Mouse (Mus musculus): ENCODE measurements around the gene Pnkd. TPM values are rescaled to one million over a fixed set of nuclear protein-coding genes. Genes with fewer than 3 reads are reported as not detected.

Gene Pnkd
- 99.5 and 107 TPM in 2 replicates for polyA plus RNA-seq (2016; fragmentation: Nextera tagmentation; extraction: Ambion mirVana)

- Histone ChIP-seq H3K27ac (replicated peaks) (peak within 1 kb of the TSS; percentile 83), H3K27me3 (ENCODE audit: low read depth, poor library complexity, severe bottlenecking) (no peaks in the 10 kb centered on the region), H3K4me1 (peaks cover 25% of the 10 kb centered on the region), H3K9me3 (replicated peaks) (no peaks in the 10 kb centered on the region), H3K4me3 (peak within 1 kb of the TSS; percentile 78), H3K36me3 (peaks cover 51% of the 10 kb centered on the region)
- under 1% methylated on average over 56 of the region's 56 CpGs for WGBS
- DNase-seq (ENCODE audit: low spot score), result peak; percentile 100
Measured at GRCm38 (mm10) chr1:74284543-74285160, at the start of gene Pnkd, which contains the start of gene Aamp. TSS of gene Pnkd (plus strand) at chr1:74284930. TSS of gene Aamp (minus strand) at chr1:74284738.

- no peaks in the 10 kb centered on the region for H3K9me3 ChIP-seq (replicated peaks)
- peaks cover 29% of the 10 kb centered on the region for H3K4me1 ChIP-seq
- peaks cover 3% of the 10 kb centered on the region; the same call in 1 of the 2 replicates for H3K36me3 ChIP-seq
- WGBS, result 2% methylated on average over 55 of the region's 55 CpGs
- peak within 1 kb of the TSS; percentile 99 for H3K4me3 ChIP-seq
- H3K27ac ChIP-seq (replicated peaks), result peak within 1 kb of the TSS; percentile 95
- H3K27me3 ChIP-seq (ENCODE audit: low read depth, poor library complexity, severe bottlenecking), result no peaks in the 10 kb centered on the region
- DNase-seq (ENCODE audit: low spot score), result peak; percentile 97
Measured at GRCm38 (mm10) chr1:74235938-74236589, 48.7 kb upstream of the Pnkd start, which contains the start of gene Arpc2. TSS of gene Arpc2 (plus strand) at chr1:74236084.

GRCm38 (mm10) chr1:74236590-74237317, 48.0 kb upstream of the Pnkd start:
- peaks cover 29% of the 10 kb centered on the region for H3K4me1 ChIP-seq
- peak overlapping the region; percentile 95 for H3K27ac ChIP-seq (replicated peaks)
- peaks cover 5% of the 10 kb centered on the region; the same call in 1 of the 2 replicates for H3K36me3 ChIP-seq
- under 1% methylated on average over 56 of the region's 57 CpGs for WGBS
- H3K4me3 ChIP-seq, result peak overlapping the region; percentile 99
- no peak for DNase-seq (ENCODE audit: low spot score)
- no peaks in the 10 kb centered on the region for H3K27me3 ChIP-seq (ENCODE audit: low read depth, poor library complexity, severe bottlenecking)
- H3K9me3 ChIP-seq (replicated peaks), result no peaks in the 10 kb centered on the region

GRCm38 (mm10) chr1:74237671-74238070, 47.1 kb upstream of the Pnkd start:
- Histone ChIP-seq H3K4me3 (peak overlapping the region; percentile 99), H3K4me1 (peaks cover 29% of the 10 kb centered on the region), H3K27me3 (ENCODE audit: low read depth, poor library complexity, severe bottlenecking) (no peaks in the 10 kb centered on the region), H3K9me3 (replicated peaks) (no peaks in the 10 kb centered on the region), H3K27ac (replicated peaks) (no peak overlapping the region), H3K36me3 (peaks cover 10% of the 10 kb centered on the region; the same call in 1 of the 2 replicates)
- 56% methylated on average over 5 of the region's 5 CpGs for WGBS
- no peak for DNase-seq (ENCODE audit: low spot score)

GRCm38 (mm10) chr1:74238136-74238535, 46.6 kb upstream of the Pnkd start:
- H3K36me3 ChIP-seq, result peaks cover 14% of the 10 kb centered on the region; the same call in 1 of the 2 replicates
- H3K4me1 ChIP-seq, result peaks cover 29% of the 10 kb centered on the region
- no peak for DNase-seq (ENCODE audit: low spot score)
- 86% methylated on average over 1 of the region's 1 CpGs for WGBS
- no peaks in the 10 kb centered on the region for H3K27me3 ChIP-seq (ENCODE audit: low read depth, poor library complexity, severe bottlenecking)
- H3K4me3 ChIP-seq, result peak overlapping the region; percentile 99
- H3K27ac ChIP-seq (replicated peaks), result no peak overlapping the region
- H3K9me3 ChIP-seq (replicated peaks), result no peaks in the 10 kb centered on the region

- peak overlapping the region; percentile 14; the same call in 1 of the 2 replicates for H3K4me3 ChIP-seq
- no peak for DNase-seq (ENCODE audit: low spot score)
- H3K27ac ChIP-seq (replicated peaks), result no peak overlapping the region
- H3K4me1 ChIP-seq, result peaks cover 29% of the 10 kb centered on the region
- WGBS, result 79% methylated on average over 7 of the region's 7 CpGs
- H3K9me3 ChIP-seq (replicated peaks), result no peaks in the 10 kb centered on the region
- peaks cover 15% of the 10 kb centered on the region; the same call in 1 of the 2 replicates for H3K36me3 ChIP-seq
- H3K27me3 ChIP-seq (ENCODE audit: low read depth, poor library complexity, severe bottlenecking), result no peaks in the 10 kb centered on the region
Measured at GRCm38 (mm10) chr1:74239162-74239561, 45.6 kb upstream of the Pnkd start.

- 75% methylated on average over 11 of the region's 11 CpGs for WGBS
- H3K4me3 ChIP-seq, result peak overlapping the region; percentile 14; the same call in 1 of the 2 replicates
Measured at GRCm38 (mm10) chr1:74239618-74240017, 45.1 kb upstream of the Pnkd start.

GRCm38 (mm10) chr1:74240311-74240710, 44.4 kb upstream of the Pnkd start:
- H3K9me3 ChIP-seq (replicated peaks), result no peaks in the 10 kb centered on the region
- H3K4me3 ChIP-seq, result no peak overlapping the region
- H3K4me1 ChIP-seq, result peaks cover 29% of the 10 kb centered on the region
- WGBS, result 89% methylated on average over 6 of the region's 6 CpGs
- peaks cover 15% of the 10 kb centered on the region; the same call in 1 of the 2 replicates for H3K36me3 ChIP-seq
- no peaks in the 10 kb centered on the region for H3K27me3 ChIP-seq (ENCODE audit: low read depth, poor library complexity, severe bottlenecking)
- no peak for DNase-seq (ENCODE audit: low spot score)
- H3K27ac ChIP-seq (replicated peaks), result no peak overlapping the region

More at GRCm38 (mm10) chr1:74239618-74240017, 45.1 kb upstream of the Pnkd start:
- H3K27me3 ChIP-seq (ENCODE audit: low read depth, poor library complexity, severe bottlenecking), result no peaks in the 10 kb centered on the region
- no peak for DNase-seq (ENCODE audit: low spot score)
- H3K4me1 ChIP-seq, result peaks cover 29% of the 10 kb centered on the region
- H3K27ac ChIP-seq (replicated peaks), result no peak overlapping the region
- H3K36me3 ChIP-seq, result peaks cover 15% of the 10 kb centered on the region; the same call in 1 of the 2 replicates
- H3K9me3 ChIP-seq (replicated peaks), result no peaks in the 10 kb centered on the region

GRCm38 (mm10) chr1:74240832-74241231, 43.9 kb upstream of the Pnkd start:
- peaks cover 16% of the 10 kb centered on the region for H3K36me3 ChIP-seq
- no peaks in the 10 kb centered on the region for H3K27me3 ChIP-seq (ENCODE audit: low read depth, poor library complexity, severe bottlenecking)
- no peaks in the 10 kb centered on the region for H3K9me3 ChIP-seq (replicated peaks)
- H3K4me3 ChIP-seq, result no peak overlapping the region
- no peak for DNase-seq (ENCODE audit: low spot score)
- peaks cover 29% of the 10 kb centered on the region for H3K4me1 ChIP-seq
- WGBS, result 95% methylated on average over 4 of the region's 4 CpGs
- H3K27ac ChIP-seq (replicated peaks), result no peak overlapping the region

GRCm38 (mm10) chr1:74245525-74245924, 39.2 kb upstream of the Pnkd start:
- Histone ChIP-seq H3K4me1 (no peaks in the 10 kb centered on the region; the same call in 1 of the 2 replicates), H3K9me3 (replicated peaks) (no peaks in the 10 kb centered on the region), H3K4me3 (no peak overlapping the region), H3K36me3 (peaks cover 59% of the 10 kb centered on the region), H3K27ac (replicated peaks) (no peak overlapping the region), H3K27me3 (ENCODE audit: low read depth, poor library complexity, severe bottlenecking) (no peaks in the 10 kb centered on the region)
- DNase-seq (ENCODE audit: low spot score), result no peak
- 84% methylated on average over 2 of the region's 2 CpGs for WGBS

- DNase-seq (ENCODE audit: low spot score), result no peak
- Histone ChIP-seq H3K9me3 (replicated peaks) (no peaks in the 10 kb centered on the region), H3K27me3 (ENCODE audit: low read depth, poor library complexity, severe bottlenecking) (no peaks in the 10 kb centered on the region), H3K27ac (replicated peaks) (no peak overlapping the region), H3K4me1 (no peaks in the 10 kb centered on the region), H3K4me3 (no peak overlapping the region), H3K36me3 (peaks cover 78% of the 10 kb centered on the region)
- 87% methylated on average over 1 of the region's 1 CpGs for WGBS
Measured at GRCm38 (mm10) chr1:74248799-74249198, 35.9 kb upstream of the Pnkd start.

GRCm38 (mm10) chr1:74249331-74249980, 35.3 kb upstream of the Pnkd start:
- H3K27me3 ChIP-seq (ENCODE audit: low read depth, poor library complexity, severe bottlenecking), result no peaks in the 10 kb centered on the region
- no peaks in the 10 kb centered on the region for H3K4me1 ChIP-seq
- no peak overlapping the region for H3K4me3 ChIP-seq
- no peaks in the 10 kb centered on the region for H3K9me3 ChIP-seq (replicated peaks)
- peaks cover 85% of the 10 kb centered on the region for H3K36me3 ChIP-seq
- DNase-seq (ENCODE audit: low spot score), result no peak
- WGBS, result 91% methylated on average over 5 of the region's 5 CpGs
- H3K27ac ChIP-seq (replicated peaks), result no peak overlapping the region
